Mouse (Mus musculus): ENCODE measurements around the gene Kpna6. TPM values are rescaled to one million over a fixed set of nuclear protein-coding genes. Genes with fewer than 3 reads are reported as not detected.

Gene Kpna6
- polyA plus RNA-seq, 1 experiment from 2014 or later = 10.0 TPM

GRCm38 (mm10) chr4:129622803-129623535 lies 49.6 kb downstream of the Kpna6 start:
- peaks cover 20% of the 10 kb centered on the region for H3K36me3 ChIP-seq
- H3K4me3 ChIP-seq = peak overlapping the region; percentile 69
- ATAC-seq = no peak
- H3K9me3 ChIP-seq (replicated peaks) = no peaks in the 10 kb centered on the region
- H3K9ac ChIP-seq = peak overlapping the region; percentile 74
- H3K27me3 ChIP-seq (replicated peaks) = no peaks in the 10 kb centered on the region
- H3K4me1 ChIP-seq = peaks cover 67% of the 10 kb centered on the region
- H3K4me2 ChIP-seq = peak overlapping the region; percentile 88
- H3K27ac ChIP-seq = peak overlapping the region; percentile 79
- WGBS (ENCODE audit: insufficient replicate concordance) = 25% methylated on average over 8 of the region's 8 CpGs

GRCm38 (mm10) chr4:129622120-129622802 lies 50.3 kb downstream of the Kpna6 start:
- H3K9me3 ChIP-seq (replicated peaks) = no peaks in the 10 kb centered on the region
- peaks cover 74% of the 10 kb centered on the region for H3K4me1 ChIP-seq
- H3K27me3 ChIP-seq (replicated peaks) = no peaks in the 10 kb centered on the region
- no peak overlapping the region for H3K4me3 ChIP-seq
- H3K4me2 ChIP-seq = peak overlapping the region; percentile 88; the same call in 1 of the 2 replicates
- H3K9ac ChIP-seq = peak overlapping the region; percentile 74; the same call in 1 of the 2 replicates
- no peak for ATAC-seq
- 72% methylated on average over 11 of the region's 11 CpGs for WGBS (ENCODE audit: insufficient replicate concordance)
- peaks cover 16% of the 10 kb centered on the region for H3K36me3 ChIP-seq
- no peak overlapping the region for H3K27ac ChIP-seq

- WGBS (ENCODE audit: insufficient replicate concordance) = 64% methylated on average over 8 of the region's 8 CpGs
- H3K4me3 ChIP-seq = no peak overlapping the region
- no peak for ATAC-seq
- H3K9ac ChIP-seq = no peak overlapping the region
- no peak overlapping the region for H3K4me2 ChIP-seq
- no peaks in the 10 kb centered on the region for H3K9me3 ChIP-seq (replicated peaks)
- no peak overlapping the region for H3K27ac ChIP-seq
- H3K36me3 ChIP-seq = peaks cover 17% of the 10 kb centered on the region
- H3K27me3 ChIP-seq (replicated peaks) = no peaks in the 10 kb centered on the region
- H3K4me1 ChIP-seq = peaks cover 68% of the 10 kb centered on the region
These were observed 51.2 kb downstream of the Kpna6 start for GRCm38 (mm10) chr4:129621283-129621841.

DNA sequence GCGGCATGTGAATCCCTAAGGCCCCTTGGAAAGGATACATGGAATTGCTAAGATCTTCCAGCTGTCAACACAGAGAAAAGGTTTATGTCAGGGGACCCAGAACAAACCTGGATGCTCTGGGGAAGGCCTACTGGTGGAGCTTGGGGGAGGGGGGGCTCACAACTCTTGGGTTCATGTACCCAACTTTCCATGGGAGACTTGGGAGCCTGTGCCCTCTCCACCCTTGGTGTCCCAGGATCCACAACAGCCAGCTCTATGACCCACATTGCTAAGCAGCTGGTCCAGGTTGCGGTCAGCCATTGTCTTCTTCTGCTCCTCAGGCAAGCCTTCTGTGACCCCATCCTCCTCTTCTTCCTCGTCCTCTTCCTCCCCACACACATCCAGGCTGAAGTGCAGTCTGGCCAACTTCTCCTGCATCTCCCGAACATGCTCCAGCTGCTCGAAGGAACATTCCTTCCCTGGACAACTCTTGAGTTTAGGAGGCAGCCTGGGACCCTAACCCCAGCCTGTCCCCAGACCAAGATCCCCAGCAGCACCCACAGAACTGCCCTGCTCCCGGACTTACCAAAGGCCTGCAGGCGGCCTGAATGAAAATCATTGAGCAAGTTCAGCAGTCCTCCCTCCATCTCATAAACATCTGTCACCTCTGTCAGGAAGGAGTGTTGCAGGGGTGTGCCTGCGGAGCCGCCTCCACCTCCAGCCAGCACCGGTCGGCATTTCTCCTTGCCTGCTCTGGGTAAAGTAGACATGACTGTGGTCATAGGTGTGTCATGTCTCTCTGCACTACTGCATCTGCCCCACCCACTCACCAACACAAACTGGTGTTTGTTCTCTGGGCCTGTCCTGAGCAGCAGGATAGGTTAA lies 51.9 kb downstream of the Kpna6 start:
- Histone ChIP-seq H3K9ac (no peak overlapping the region), H3K4me1 (peaks cover 61% of the 10 kb centered on the region), H3K4me3 (no peak overlapping the region), H3K27me3 (replicated peaks) (no peaks in the 10 kb centered on the region), H3K9me3 (replicated peaks) (no peaks in the 10 kb centered on the region), H3K36me3 (peaks cover 19% of the 10 kb centered on the region), H3K27ac (no peak overlapping the region), H3K4me2 (no peak overlapping the region)
- 79% methylated on average over 11 of the region's 11 CpGs for WGBS (ENCODE audit: insufficient replicate concordance)
- no peak for ATAC-seq

DNA sequence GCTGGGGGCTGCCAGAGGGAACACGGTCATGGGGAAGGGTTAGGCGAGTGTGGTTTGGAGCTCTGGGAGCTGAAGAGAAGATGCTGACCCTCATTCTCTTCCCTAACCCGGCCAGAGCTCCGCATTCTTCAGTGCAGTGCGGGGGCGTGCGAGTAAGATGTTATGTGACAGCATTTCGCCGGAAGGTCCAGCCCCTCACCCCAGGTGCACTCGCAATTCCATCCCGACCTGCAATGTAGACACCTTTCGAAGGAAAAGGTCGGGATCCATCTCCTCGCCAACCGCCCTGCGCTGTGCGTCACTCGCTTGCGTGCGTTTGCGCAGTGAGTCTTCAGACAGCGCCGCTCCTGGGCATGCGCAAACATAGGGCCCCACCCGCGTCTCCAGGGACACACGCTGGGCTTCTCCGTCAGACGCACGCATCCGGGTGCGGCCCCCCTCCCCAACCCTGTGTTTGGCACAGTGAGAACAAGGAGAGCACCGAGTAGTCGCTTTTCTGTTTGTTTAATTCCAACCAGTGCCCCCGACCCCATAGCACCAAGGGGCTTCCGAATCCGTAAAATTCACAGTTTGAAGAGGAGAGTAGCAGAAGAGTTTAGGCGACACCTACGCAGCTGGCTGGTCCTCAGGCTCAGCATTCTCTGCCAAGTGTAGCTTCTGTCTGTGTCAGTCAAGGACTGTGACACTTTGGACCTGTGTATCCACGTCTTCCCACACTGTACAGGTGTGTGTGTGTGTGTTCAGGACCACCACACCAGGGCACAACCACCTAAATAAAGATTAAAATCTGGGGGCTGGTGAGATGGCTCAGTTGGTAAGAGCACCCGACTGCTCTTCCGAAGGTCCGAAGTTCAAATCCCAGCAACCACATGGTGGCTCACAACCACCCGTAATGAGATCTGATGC lies 53.5 kb downstream of the Kpna6 start, which contains the start of gene Iqcc:
Iqcc (minus strand) TSS at position 314 of the 906 bp plus-strand sequence.
- 5% methylated on average over 44 of the region's 44 CpGs for WGBS (ENCODE audit: insufficient replicate concordance)
- peak within 1 kb of the TSS; percentile 91 for H3K4me2 ChIP-seq
- H3K27ac ChIP-seq = peak within 1 kb of the TSS; percentile 82
- H3K27me3 ChIP-seq (replicated peaks) = no peaks in the 10 kb centered on the region
- peak within 1 kb of the TSS; percentile 74 for H3K4me3 ChIP-seq
- no peaks in the 10 kb centered on the region for H3K9me3 ChIP-seq (replicated peaks)
- peaks cover 24% of the 10 kb centered on the region for H3K36me3 ChIP-seq
- peak; percentile 91 for ATAC-seq
- peak within 1 kb of the TSS; percentile 86 for H3K9ac ChIP-seq
- H3K4me1 ChIP-seq = peaks cover 47% of the 10 kb centered on the region

DNA sequence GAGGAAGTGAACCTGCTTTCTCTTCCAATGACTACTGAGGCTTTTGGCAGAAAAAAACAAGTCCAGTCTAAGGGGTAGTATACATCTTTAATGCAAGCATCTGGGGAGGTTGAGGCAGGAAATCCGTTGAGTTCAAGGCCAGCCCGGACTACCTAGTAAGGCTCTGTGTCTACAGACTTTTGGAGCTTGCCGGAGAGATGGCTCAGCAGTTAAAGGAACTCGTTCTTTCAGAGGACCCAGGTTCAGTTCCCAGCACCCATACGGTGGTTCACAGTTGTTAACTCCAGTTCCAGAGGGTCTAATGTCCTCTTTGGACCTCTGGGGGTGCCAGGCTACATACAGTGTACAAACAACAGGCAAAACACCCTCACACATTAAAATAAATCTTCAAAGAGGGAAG lies 54.5 kb downstream of the Kpna6 start:
- H3K4me2 ChIP-seq = peak overlapping the region; percentile 91
- H3K4me1 ChIP-seq = peaks cover 37% of the 10 kb centered on the region
- peaks cover 28% of the 10 kb centered on the region for H3K36me3 ChIP-seq
- no peaks in the 10 kb centered on the region for H3K9me3 ChIP-seq (replicated peaks)
- H3K9ac ChIP-seq = peak overlapping the region; percentile 86
- no peak for ATAC-seq
- H3K27ac ChIP-seq = peak overlapping the region; percentile 82
- WGBS (ENCODE audit: insufficient replicate concordance) = 86% methylated on average over 5 of the region's 5 CpGs
- peak overlapping the region; percentile 74 for H3K4me3 ChIP-seq
- no peaks in the 10 kb centered on the region for H3K27me3 ChIP-seq (replicated peaks)

DNA sequence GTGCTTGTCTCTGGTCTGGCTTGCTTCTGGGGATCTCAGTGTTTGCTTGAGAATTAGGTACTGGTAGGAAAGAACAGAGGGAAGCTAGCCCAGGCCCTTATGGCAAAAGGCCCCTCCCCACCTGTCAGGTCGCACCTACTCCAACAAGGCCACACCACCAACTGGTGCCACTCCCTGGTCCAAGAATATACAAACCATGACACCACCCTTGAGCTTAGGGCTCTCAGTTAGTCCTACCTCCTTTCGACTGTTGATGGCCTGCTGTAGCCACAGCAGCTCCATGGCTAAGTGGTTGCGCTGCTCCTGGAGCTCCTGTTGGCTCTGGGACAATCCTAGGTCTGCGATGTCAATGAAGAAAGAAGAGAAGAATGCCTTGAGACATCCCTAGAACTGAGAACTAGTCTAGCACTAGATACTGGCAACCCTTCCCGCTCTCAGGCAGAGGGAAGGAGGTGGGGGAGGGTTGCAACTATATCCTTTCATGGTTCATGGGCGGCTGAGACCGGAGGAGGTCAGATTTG lies 55.4 kb downstream of the Kpna6 start:
- H3K4me2 ChIP-seq = no peak overlapping the region
- no peaks in the 10 kb centered on the region for H3K27me3 ChIP-seq (replicated peaks)
- H3K36me3 ChIP-seq = peaks cover 28% of the 10 kb centered on the region
- peaks cover 29% of the 10 kb centered on the region for H3K4me1 ChIP-seq
- H3K9me3 ChIP-seq (replicated peaks) = no peaks in the 10 kb centered on the region
- no peak overlapping the region for H3K27ac ChIP-seq
- WGBS (ENCODE audit: insufficient replicate concordance) = 87% methylated on average over 7 of the region's 7 CpGs
- no peak overlapping the region for H3K9ac ChIP-seq
- no peak overlapping the region for H3K4me3 ChIP-seq
- no peak for ATAC-seq

- H3K4me2 ChIP-seq = no peak overlapping the region
- H3K27ac ChIP-seq = no peak overlapping the region
- WGBS (ENCODE audit: insufficient replicate concordance) = 86% methylated on average over 3 of the region's 3 CpGs
These were observed 55.9 kb downstream of the Kpna6 start for GRCm38 (mm10) chr4:129616631-129617030.

GRCm38 (mm10) chr4:129615801-129616290 lies 56.7 kb downstream of the Kpna6 start:
- Histone ChIP-seq H3K36me3 (peaks cover 28% of the 10 kb centered on the region), H3K9me3 (replicated peaks) (no peaks in the 10 kb centered on the region), H3K27ac (no peak overlapping the region), H3K27me3 (replicated peaks) (no peaks in the 10 kb centered on the region), H3K4me1 (peaks cover 21% of the 10 kb centered on the region), H3K9ac (no peak overlapping the region), H3K4me2 (no peak overlapping the region), H3K4me3 (no peak overlapping the region)
- ATAC-seq = no peak
- WGBS (ENCODE audit: insufficient replicate concordance) = 81% methylated on average over 9 of the region's 9 CpGs

More at GRCm38 (mm10) chr4:129616631-129617030, 55.9 kb downstream of the Kpna6 start:
- Histone ChIP-seq H3K9ac (no peak overlapping the region), H3K36me3 (peaks cover 28% of the 10 kb centered on the region), H3K27me3 (replicated peaks) (no peaks in the 10 kb centered on the region), H3K9me3 (replicated peaks) (no peaks in the 10 kb centered on the region), H3K4me1 (peaks cover 27% of the 10 kb centered on the region), H3K4me3 (no peak overlapping the region)
- ATAC-seq = no peak

- Histone ChIP-seq H3K4me1 (peaks cover 16% of the 10 kb centered on the region), H3K4me2 (no peak within 1 kb of the TSS), H3K27ac (no peak within 1 kb of the TSS), H3K27me3 (replicated peaks) (no peaks in the 10 kb centered on the region), H3K36me3 (peaks cover 42% of the 10 kb centered on the region), H3K9me3 (replicated peaks) (no peaks in the 10 kb centered on the region), H3K4me3 (no peak within 1 kb of the TSS), H3K9ac (no peak within 1 kb of the TSS)
- WGBS (ENCODE audit: insufficient replicate concordance) = 78% methylated on average over 6 of the region's 6 CpGs
- no peak for ATAC-seq
These were observed 58.5 kb downstream of the Kpna6 start, which contains the start of gene Dcdc2b for GRCm38 (mm10) chr4:129614093-129614492. Dcdc2b (minus strand) TSS chr4:129614257.

All from liver, embryonic 12.5 days (tissue).